Mouse (Mus musculus) midbrain, embryonic 12.5 days (tissue): ENCODE data around the gene Grid2ip. TPM values are rescaled to one million over a fixed set of nuclear protein-coding genes. Genes with fewer than 3 reads are reported as not detected.
A peak's percentile ranks its signal among the peaks of the same experiment; 100 is the strongest.

Experiments
- ATAC-seq: fragments of 200-750 bp; cut with Nextera tagmentation; 2 replicates; pipeline ENCODE4 v1.8.0; 2017; ENCODE audit warnings: low read depth, moderate TSS enrichment, moderate library complexity; ENCODE audit not compliant: low FRiP score
- H3K27ac ChIP-seq: fragments of 300-500 bp; sonication (generic); replicated peaks from 2 replicates; pipeline ENCODE4 v1.5.1; 2016; ENCODE audit warnings: mild to moderate bottlenecking
- H3K27me3 ChIP-seq: fragments of 300-500 bp; sonication (generic); 2 replicates; pipeline ENCODE4 v1.6.1; 2016; ENCODE audit warnings: mild to moderate bottlenecking
- H3K36me3 ChIP-seq: fragments of 300-500 bp; sonication (generic); 2 replicates; pipeline ENCODE4 v1.6.1; 2016
- H3K4me1 ChIP-seq: fragments of 300-500 bp; sonication (generic); 2 replicates; pipeline ENCODE4 v1.6.1; 2016
- H3K4me2 ChIP-seq: fragments of 300-500 bp; sonication (generic); replicated peaks from 2 replicates; pipeline ENCODE4 v1.6.1; 2016; ENCODE audit warnings: mild to moderate bottlenecking, moderate library complexity
- H3K4me3 ChIP-seq: fragments of 300-500 bp; sonication (generic); 2 replicates; pipeline ENCODE4 v1.5.1; 2016; ENCODE audit warnings: mild to moderate bottlenecking
- H3K9ac ChIP-seq: fragments of 300-500 bp; sonication (generic); replicated peaks from 2 replicates; pipeline ENCODE4 v1.6.1; 2016; ENCODE audit warnings: mild to moderate bottlenecking, moderate library complexity
- H3K9me3 ChIP-seq: fragments of 300-500 bp; sonication (generic); 2 replicates; pipeline ENCODE4 v1.6.1; 2016; ENCODE audit warnings: mild to moderate bottlenecking
- WGBS: fragments of 180-500 bp; shearing (Covaris S2); methylation state at CpG from one replicate; pipeline ENCODE4 v1.1.7; 2016; 5-methylcytosine and 5-hydroxymethylcytosine counted together
- polyA plus RNA-seq: library from polyadenylated mRNA; unstranded; fragments of >200 nt; fragmentation: Nextera tagmentation; extraction: Ambion mirVana; gene quantifications from 2 replicates; pipeline ENCODE4 v1.2.1, GENCODE M21; 2016

The Grid2ip gene
- polyA plus RNA-seq, 1 experiment from 2014 or later, result 0.24 TPM

GRCm38 (mm10) chr5:143401556-143401955 lies 44.4 kb downstream of the Grid2ip start:
- H3K4me1 ChIP-seq, result peaks cover 18% of the 10 kb centered on the region
- WGBS, result 83% methylated on average over 2 of the region's 2 CpGs
- no peak for ATAC-seq
- no peak overlapping the region for H3K4me3 ChIP-seq
- no peak overlapping the region for H3K9ac ChIP-seq
- no peak overlapping the region for H3K4me2 ChIP-seq
- no peak overlapping the region for H3K27ac ChIP-seq
- H3K27me3 ChIP-seq, result no peaks in the 10 kb centered on the region
- H3K36me3 ChIP-seq, result 0 out of 2 replicates have a peak, but pooled peaks cover 5% of the 10 kb centered on the region
- H3K9me3 ChIP-seq, result no peaks in the 10 kb centered on the region

GRCm38 (mm10) chr5:143403221-143404147 lies 46.3 kb downstream of the Grid2ip start, which contains the start of gene Kdelr2:
Kdelr2 (plus strand) TSS chr5:143403838.
- Histone ChIP-seq H3K9ac (peak within 1 kb of the TSS; percentile 88), H3K36me3 (peaks cover 18% of the 10 kb centered on the region), H3K27me3 (no peaks in the 10 kb centered on the region), H3K27ac (peak within 1 kb of the TSS; percentile 81), H3K4me1 (peaks cover 18% of the 10 kb centered on the region), H3K9me3 (no peaks in the 10 kb centered on the region), H3K4me3 (peak within 1 kb of the TSS; percentile 87), H3K4me2 (peak within 1 kb of the TSS; percentile 90)
- 2% methylated on average over 55 of the region's 72 CpGs for WGBS
- ATAC-seq, result peak; percentile 95

GRCm38 (mm10) chr5:143404148-143404930 lies 47.2 kb downstream of the Grid2ip start:
- Histone ChIP-seq H3K4me3 (peak overlapping the region; percentile 87), H3K36me3 (peaks cover 18% of the 10 kb centered on the region), H3K9me3 (no peaks in the 10 kb centered on the region), H3K9ac (peak overlapping the region; percentile 88), H3K27me3 (no peaks in the 10 kb centered on the region), H3K4me2 (peak overlapping the region; percentile 90), H3K27ac (peak overlapping the region; percentile 81), H3K4me1 (peaks cover 18% of the 10 kb centered on the region)
- 6% methylated on average over 34 of the region's 34 CpGs for WGBS
- peak; percentile 27 for ATAC-seq

- no peaks in the 10 kb centered on the region for H3K9me3 ChIP-seq
- H3K4me3 ChIP-seq, result no peak overlapping the region
- no peak overlapping the region for H3K9ac ChIP-seq
- no peaks in the 10 kb centered on the region for H3K27me3 ChIP-seq
- no peak overlapping the region for H3K27ac ChIP-seq
- H3K36me3 ChIP-seq, result peaks cover 18% of the 10 kb centered on the region
- H3K4me2 ChIP-seq, result peak overlapping the region; percentile 90
- H3K4me1 ChIP-seq, result peaks cover 18% of the 10 kb centered on the region
- ATAC-seq, result no peak
- WGBS, result 90% methylated on average over 9 of the region's 9 CpGs
These were observed 48.1 kb downstream of the Grid2ip start for GRCm38 (mm10) chr5:143405200-143405599.

GRCm38 (mm10) chr5:143406548-143406947 lies 49.4 kb downstream of the Grid2ip start:
- no peak overlapping the region for H3K4me3 ChIP-seq
- WGBS, result 96% methylated on average over 9 of the region's 9 CpGs
- H3K4me1 ChIP-seq, result peaks cover 18% of the 10 kb centered on the region
- H3K27me3 ChIP-seq, result no peaks in the 10 kb centered on the region
- H3K9me3 ChIP-seq, result no peaks in the 10 kb centered on the region
- peaks cover 18% of the 10 kb centered on the region for H3K36me3 ChIP-seq
- H3K27ac ChIP-seq, result no peak overlapping the region
- no peak overlapping the region for H3K9ac ChIP-seq
- no peak for ATAC-seq
- no peak overlapping the region for H3K4me2 ChIP-seq

GRCm38 (mm10) chr5:143409239-143409638 lies 52.1 kb downstream of the Grid2ip start:
- no peak overlapping the region for H3K27ac ChIP-seq
- H3K27me3 ChIP-seq, result no peaks in the 10 kb centered on the region
- no peak for ATAC-seq
- 90% methylated on average over 3 of the region's 3 CpGs for WGBS
- no peak overlapping the region for H3K9ac ChIP-seq
- H3K4me3 ChIP-seq, result no peak overlapping the region
- no peaks in the 10 kb centered on the region for H3K9me3 ChIP-seq
- H3K4me1 ChIP-seq, result peaks cover 12% of the 10 kb centered on the region
- H3K4me2 ChIP-seq, result no peak overlapping the region
- H3K36me3 ChIP-seq, result peaks cover 35% of the 10 kb centered on the region

GRCm38 (mm10) chr5:143410841-143411395 lies 53.8 kb downstream of the Grid2ip start:
- Histone ChIP-seq H3K36me3 (peaks cover 44% of the 10 kb centered on the region), H3K27me3 (no peaks in the 10 kb centered on the region), H3K9me3 (no peaks in the 10 kb centered on the region), H3K27ac (no peak overlapping the region), H3K4me2 (no peak overlapping the region), H3K4me3 (no peak overlapping the region), H3K4me1 (no peaks in the 10 kb centered on the region), H3K9ac (no peak overlapping the region)
- WGBS, result 89% methylated on average over 4 of the region's 4 CpGs
- no peak for ATAC-seq

GRCm38 (mm10) chr5:143421484-143421883 lies 64.3 kb downstream of the Grid2ip start:
- no peak overlapping the region for H3K4me2 ChIP-seq
- H3K9ac ChIP-seq, result no peak overlapping the region
- H3K36me3 ChIP-seq, result peaks cover 55% of the 10 kb centered on the region
- no peak for ATAC-seq
- 87% methylated on average over 4 of the region's 4 CpGs for whole genome bisulfite sequencing
- H3K27me3 ChIP-seq, result no peaks in the 10 kb centered on the region
- no peaks in the 10 kb centered on the region for H3K9me3 ChIP-seq
- no peak overlapping the region for H3K27ac ChIP-seq
- H3K4me3 ChIP-seq, result no peak overlapping the region
- no peaks in the 10 kb centered on the region for H3K4me1 ChIP-seq

- ATAC-seq, result no peak
- H3K36me3 ChIP-seq, result peaks cover 40% of the 10 kb centered on the region
- no peaks in the 10 kb centered on the region for H3K4me1 ChIP-seq
- H3K27ac ChIP-seq, result no peak overlapping the region
- no peak overlapping the region for H3K4me2 ChIP-seq
- WGBS, result 84% methylated on average over 4 of the region's 4 CpGs
- no peak overlapping the region for H3K4me3 ChIP-seq
- H3K9me3 ChIP-seq, result no peaks in the 10 kb centered on the region
- H3K27me3 ChIP-seq, result no peaks in the 10 kb centered on the region
- H3K9ac ChIP-seq, result no peak overlapping the region
These were observed 65.9 kb downstream of the Grid2ip start for GRCm38 (mm10) chr5:143422990-143423389.

- H3K4me2 ChIP-seq, result no peak overlapping the region
- no peak overlapping the region for H3K4me3 ChIP-seq
- no peaks in the 10 kb centered on the region for H3K4me1 ChIP-seq
- ATAC-seq, result no peak
- no peaks in the 10 kb centered on the region for H3K9me3 ChIP-seq
- peaks cover 30% of the 10 kb centered on the region for H3K36me3 ChIP-seq
- WGBS, result 36% methylated on average over 6 of the region's 6 CpGs
- no peaks in the 10 kb centered on the region for H3K27me3 ChIP-seq
- H3K9ac ChIP-seq, result no peak overlapping the region
- no peak overlapping the region for H3K27ac ChIP-seq
These were observed 66.9 kb downstream of the Grid2ip start for GRCm38 (mm10) chr5:143423899-143424519.

GRCm38 (mm10) chr5:143434421-143434820 lies 77.3 kb downstream of the Grid2ip start:
- Histone ChIP-seq H3K4me1 (no peaks in the 10 kb centered on the region), H3K4me3 (no peak overlapping the region), H3K27me3 (no peaks in the 10 kb centered on the region), H3K9me3 (no peaks in the 10 kb centered on the region), H3K9ac (no peak overlapping the region), H3K4me2 (no peak overlapping the region), H3K36me3 (no peaks in the 10 kb centered on the region), H3K27ac (no peak overlapping the region)
- no peak for ATAC-seq
- WGBS, result 14% methylated on average over 4 of the region's 4 CpGs
